Mouse (Mus musculus) kidney, embryonic 16.5 days (tissue): ENCODE data around the gene M1ap. TPM values are rescaled to one million over a fixed set of nuclear protein-coding genes. Genes with fewer than 3 reads are reported as not detected.
A peak's percentile ranks its signal among the peaks of the same experiment; 100 is the strongest.

Source experiments
- ATAC-seq: fragments of 200-750 bp; cut with Nextera tagmentation; 2 replicates; pipeline ENCODE4 v1.8.0; 2017; ENCODE audit warnings: moderate TSS enrichment; ENCODE audit not compliant: low FRiP score, low TSS enrichment
- H3K27ac ChIP-seq: fragments of 300-500 bp; sonication (generic); 2 replicates; pipeline ENCODE4 v1.5.1; 2014; ENCODE audit warnings: low read length
- H3K27me3 ChIP-seq: fragments of 300-500 bp; sonication (generic); 2 replicates; pipeline ENCODE4 v1.6.1; 2014; ENCODE audit warnings: low read length, control low read depth, mixed read lengths; ENCODE audit not compliant: insufficient read depth
- H3K36me3 ChIP-seq: fragments of 300-500 bp; sonication (generic); 2 replicates; pipeline ENCODE4 v1.6.1; 2014; ENCODE audit warnings: low read length, control low read depth, mixed read lengths; ENCODE audit not compliant: insufficient read depth
- H3K4me1 ChIP-seq: fragments of 300-500 bp; sonication (generic); 2 replicates; pipeline ENCODE4 v1.6.1; 2014; ENCODE audit warnings: low read length, control low read depth, mixed read lengths; ENCODE audit not compliant: insufficient read depth
- H3K4me2 ChIP-seq: fragments of 300-500 bp; sonication (generic); replicated peaks from 2 replicates; pipeline ENCODE4 v1.6.1; 2014; ENCODE audit warnings: low read depth, low read length
- H3K4me3 ChIP-seq: fragments of 300-500 bp; sonication (generic); 2 replicates; pipeline ENCODE4 v1.5.1; 2014; ENCODE audit warnings: mild to moderate bottlenecking, low read length
- H3K9ac ChIP-seq: fragments of 300-500 bp; sonication (generic); replicated peaks from 2 replicates; pipeline ENCODE4 v1.6.1; 2014; ENCODE audit warnings: low read length
- H3K9me3 ChIP-seq: fragments of 300-500 bp; sonication (generic); 2 replicates; pipeline ENCODE4 v1.6.1; 2016; ENCODE audit warnings: low read length, control low read depth
- WGBS: fragments of 180-500 bp; shearing (Covaris S2); extraction: QIAGEN DNeasy Blood & Tissue Kit; methylation state at CpG from one replicate; pipeline ENCODE4 v1.1.7; 2014; 5-methylcytosine and 5-hydroxymethylcytosine counted together
- polyA plus RNA-seq: library from polyadenylated mRNA; unstranded; fragments of >200 nt; fragmentation: Nextera tagmentation; extraction: Ambion mirVana; gene quantifications from 2 replicates; pipeline ENCODE4 v1.2.1, GENCODE M21; 2015

M1ap gene
- polyA plus RNA-seq, 1 experiment from 2014 or later = 0.29 TPM

DNA sequence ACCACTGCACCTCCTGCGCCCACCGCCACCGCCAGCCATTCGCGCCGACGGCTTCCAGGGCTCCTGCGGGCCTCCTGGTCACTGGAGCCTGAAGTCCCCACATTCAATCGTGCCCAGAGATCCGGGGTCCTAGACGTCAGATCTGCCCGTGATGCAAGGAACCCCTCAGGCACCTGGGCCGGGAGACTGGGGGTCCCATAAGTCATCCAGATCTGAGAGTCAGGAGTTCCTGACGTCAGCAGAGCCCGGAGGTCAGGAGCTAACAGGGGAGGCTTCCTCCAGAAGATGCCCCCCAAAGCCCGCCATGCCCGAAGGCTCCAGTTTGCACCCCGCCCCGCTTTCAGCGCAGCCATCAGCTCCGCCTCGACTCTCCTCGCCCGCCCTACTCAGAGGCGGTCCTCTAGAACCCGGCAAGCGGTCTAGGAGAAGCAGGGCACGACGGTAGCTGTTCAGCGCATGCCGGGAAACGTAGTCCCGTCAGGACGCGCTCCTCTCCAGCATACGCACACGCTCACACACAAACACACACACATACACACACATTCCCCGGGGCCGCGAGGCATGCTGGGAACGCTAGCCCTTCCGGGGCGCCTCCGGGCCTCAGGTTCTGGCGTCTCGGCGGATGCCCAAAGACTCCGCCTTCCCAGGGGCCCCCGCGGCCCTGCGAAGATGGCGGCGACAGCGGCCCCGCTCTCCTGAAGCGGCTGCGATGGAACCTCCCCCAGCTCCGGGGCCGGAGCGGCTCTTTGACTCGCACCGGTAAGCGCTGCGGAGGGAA, 107.6 kb downstream of the M1ap start, which contains the start of gene Aup1:
Gene Aup1, plus strand, starts transcription at position 448 of the 778 bp plus-strand sequence.
- peaks cover 33% of the 10 kb centered on the region for H3K36me3 ChIP-seq
- ATAC-seq = peak; percentile 97
- H3K4me1 ChIP-seq = peaks cover 20% of the 10 kb centered on the region
- peak within 1 kb of the TSS; percentile 97 for H3K4me3 ChIP-seq
- H3K27ac ChIP-seq = peak within 1 kb of the TSS; percentile 87
- H3K9me3 ChIP-seq = no peaks in the 10 kb centered on the region
- no peaks in the 10 kb centered on the region for H3K27me3 ChIP-seq
- under 1% methylated on average over 58 of the region's 64 CpGs for WGBS
- peak within 1 kb of the TSS; percentile 90 for H3K4me2 ChIP-seq
- peak within 1 kb of the TSS; percentile 94 for H3K9ac ChIP-seq

DNA sequence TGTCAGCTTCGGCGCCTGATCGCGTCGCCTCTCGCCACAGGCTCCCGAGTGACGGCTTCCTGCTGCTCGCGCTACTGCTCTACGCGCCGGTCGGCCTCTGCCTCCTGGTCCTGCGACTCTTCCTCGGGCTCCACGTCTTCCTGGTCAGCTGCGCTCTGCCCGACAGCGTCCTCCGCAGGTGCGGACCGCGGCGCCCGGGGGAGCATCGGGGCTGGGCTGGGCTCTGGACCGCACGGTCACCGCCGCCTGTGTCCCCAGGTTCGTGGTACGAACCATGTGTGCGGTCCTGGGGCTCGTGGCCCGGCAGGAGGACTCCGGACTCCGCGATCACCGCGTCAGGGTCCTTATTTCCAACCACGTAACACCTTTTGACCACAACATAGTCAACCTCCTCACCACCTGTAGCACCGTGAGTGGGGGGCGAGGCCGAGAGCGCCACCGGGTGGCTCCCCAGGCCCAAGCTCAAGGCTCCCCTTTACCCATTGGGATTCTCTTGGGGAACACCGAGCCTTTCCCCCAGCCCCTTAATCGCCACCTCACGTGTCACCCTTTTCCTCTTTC, 108.2 kb downstream of the M1ap start, which contains the start of gene Htra2:
Gene Htra2, minus strand, starts transcription at position 403 of the 561 bp plus-strand sequence.
- peak; percentile 36 for ATAC-seq
- H3K4me3 ChIP-seq = peak within 1 kb of the TSS; percentile 97
- H3K4me2 ChIP-seq = peak within 1 kb of the TSS; percentile 90
- H3K27ac ChIP-seq = peak within 1 kb of the TSS; percentile 87
- peaks cover 33% of the 10 kb centered on the region for H3K36me3 ChIP-seq
- no peaks in the 10 kb centered on the region for H3K9me3 ChIP-seq
- no peaks in the 10 kb centered on the region for H3K27me3 ChIP-seq
- peak within 1 kb of the TSS; percentile 94 for H3K9ac ChIP-seq
- peaks cover 20% of the 10 kb centered on the region for H3K4me1 ChIP-seq
- under 1% methylated on average over 50 of the region's 50 CpGs for WGBS

DNA sequence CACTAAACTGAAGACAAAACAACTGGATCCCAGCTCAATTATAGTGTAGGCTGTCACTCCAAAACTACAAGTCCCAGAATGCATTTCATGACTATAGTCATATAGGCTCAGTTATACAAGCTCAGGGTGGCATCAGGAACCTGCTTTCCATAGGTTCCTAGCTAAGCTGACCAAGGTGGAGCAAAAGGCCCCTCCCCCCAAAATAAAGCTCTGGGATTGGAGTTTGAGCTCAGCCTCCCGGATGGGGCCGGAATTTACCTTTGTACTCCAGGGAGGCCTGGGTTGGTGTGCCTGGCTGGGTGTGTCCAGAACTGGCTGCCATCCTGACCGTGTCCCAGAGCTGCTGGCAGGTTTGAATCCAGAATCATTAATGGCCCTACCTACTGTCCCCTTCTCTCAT, 111.1 kb downstream of the M1ap start, which contains the start of gene Dqx1:
Gene Dqx1, plus strand, starts transcription at position 55 of the 400 bp plus-strand sequence.
- 60% methylated on average over 3 of the region's 3 CpGs for WGBS
- Histone ChIP-seq H3K27me3 (peaks cover 13% of the 10 kb centered on the region), H3K36me3 (peaks cover 18% of the 10 kb centered on the region; the same call in 1 of the 2 replicates), H3K9me3 (no peaks in the 10 kb centered on the region), H3K4me2 (peak within 1 kb of the TSS; percentile 24), H3K4me3 (peak within 1 kb of the TSS; percentile 25), H3K27ac (peak within 1 kb of the TSS; percentile 51; the same call in 1 of the 2 replicates), H3K9ac (peak within 1 kb of the TSS; percentile 33), H3K4me1 (peaks cover 18% of the 10 kb centered on the region)
- ATAC-seq = peak; percentile 8; the same call in 1 of the 2 replicates

DNA sequence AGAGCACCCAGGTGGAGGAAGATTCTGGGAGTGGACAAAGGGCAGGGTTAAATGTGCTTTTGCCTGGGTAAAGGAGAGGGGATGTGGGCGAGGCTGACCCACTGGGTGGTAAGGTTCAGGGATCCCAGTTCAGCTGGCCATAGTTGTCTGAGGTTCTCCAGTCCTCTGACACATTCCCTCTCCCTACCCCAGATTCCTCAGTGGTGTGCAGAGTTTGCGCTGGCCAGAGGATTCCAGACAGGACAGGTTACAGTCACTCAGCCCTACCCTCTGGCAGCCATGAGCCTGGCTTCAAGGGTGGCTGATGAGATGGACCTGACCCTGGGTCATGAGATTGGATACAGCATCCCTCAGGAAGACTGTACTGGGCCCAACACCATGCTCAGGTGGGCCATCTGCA, 112.0 kb downstream of the M1ap start:
- Histone ChIP-seq H3K36me3 (peaks cover 18% of the 10 kb centered on the region; the same call in 1 of the 2 replicates), H3K27ac (no peak overlapping the region), H3K9ac (no peak overlapping the region), H3K4me2 (peak overlapping the region; percentile 24; the same call in 1 of the 2 replicates), H3K4me3 (no peak overlapping the region), H3K4me1 (peaks cover 13% of the 10 kb centered on the region), H3K9me3 (no peaks in the 10 kb centered on the region), H3K27me3 (peaks cover 22% of the 10 kb centered on the region)
- ATAC-seq = no peak
- WGBS = 91% methylated on average over 2 of the region's 2 CpGs

DNA sequence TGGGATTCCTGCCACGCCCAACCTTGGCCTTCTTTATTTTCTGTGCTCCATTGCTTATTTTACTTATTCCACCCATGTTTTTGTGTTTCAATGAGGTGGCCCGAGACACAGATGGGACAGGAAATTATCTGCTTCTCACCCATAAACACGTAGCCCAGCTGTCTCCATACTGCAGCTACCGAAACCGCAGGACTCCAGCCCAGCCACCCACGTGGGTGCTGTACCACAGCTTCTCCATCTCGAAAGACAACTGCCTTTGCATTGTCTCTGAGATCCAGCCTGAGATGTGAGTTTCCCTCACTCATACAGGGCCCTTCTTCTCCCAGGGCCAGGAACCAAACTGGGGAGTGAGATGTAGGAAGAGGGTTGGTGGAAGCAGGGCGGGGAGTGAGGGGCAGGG, 119.3 kb downstream of the M1ap start:
- Histone ChIP-seq H3K27me3 (peaks cover 93% of the 10 kb centered on the region), H3K9me3 (no peaks in the 10 kb centered on the region), H3K4me1 (peaks cover 18% of the 10 kb centered on the region), H3K36me3 (no peaks in the 10 kb centered on the region), H3K9ac (no peak overlapping the region), H3K4me2 (no peak overlapping the region), H3K4me3 (no peak overlapping the region), H3K27ac (no peak overlapping the region)
- ATAC-seq = no peak
- 52% methylated on average over 8 of the region's 8 CpGs for WGBS

DNA sequence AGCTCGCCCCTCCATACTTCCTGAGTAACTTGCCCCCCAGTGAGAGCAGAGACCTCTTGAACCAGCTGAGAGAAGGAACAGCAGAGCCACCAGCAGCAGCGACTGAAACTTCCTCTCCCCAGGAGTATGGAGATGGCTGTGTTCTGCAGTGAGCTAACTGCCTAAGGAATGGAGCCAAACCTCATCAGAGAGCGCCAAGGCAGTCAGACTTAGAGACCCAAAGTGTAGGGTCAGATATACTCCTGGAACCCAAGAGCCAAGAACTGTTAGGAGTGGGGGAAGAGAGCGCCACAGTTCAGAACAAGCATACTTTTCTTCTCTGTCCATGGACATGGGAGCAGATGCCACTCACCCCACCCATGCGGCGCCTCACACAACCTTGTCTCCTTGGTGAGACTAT, 119.7 kb downstream of the M1ap start:
- Histone ChIP-seq H3K4me1 (peaks cover 23% of the 10 kb centered on the region), H3K27me3 (peaks cover 95% of the 10 kb centered on the region), H3K27ac (no peak overlapping the region), H3K9ac (no peak overlapping the region), H3K4me2 (no peak overlapping the region), H3K4me3 (no peak overlapping the region), H3K36me3 (no peaks in the 10 kb centered on the region), H3K9me3 (no peaks in the 10 kb centered on the region)
- no peak for ATAC-seq
- WGBS = 46% methylated on average over 6 of the region's 6 CpGs

DNA sequence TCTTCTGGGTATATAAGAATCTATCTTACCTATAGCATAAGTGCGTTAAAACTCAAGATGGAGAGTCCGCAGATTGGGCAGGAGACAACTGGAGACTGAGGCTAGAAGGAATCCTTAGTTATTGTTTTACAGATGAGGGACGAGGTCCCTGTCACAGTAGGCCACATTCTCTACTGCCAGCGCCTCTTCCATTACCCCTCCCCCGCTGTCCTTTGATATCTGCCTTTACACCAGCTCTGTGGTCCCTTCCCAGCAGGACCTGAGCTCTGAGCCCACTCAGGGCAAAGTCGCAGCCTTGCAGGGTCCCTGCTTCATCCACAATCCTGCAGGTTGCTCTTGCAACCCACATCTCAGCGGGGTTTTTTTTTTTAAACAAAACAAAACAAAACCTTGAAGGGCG, 121.5 kb downstream of the M1ap start:
- H3K9me3 ChIP-seq = no peaks in the 10 kb centered on the region
- H3K9ac ChIP-seq = no peak overlapping the region
- ATAC-seq = no peak
- no peak overlapping the region for H3K27ac ChIP-seq
- H3K27me3 ChIP-seq = peaks cover 98% of the 10 kb centered on the region
- peaks cover 25% of the 10 kb centered on the region for H3K4me1 ChIP-seq
- WGBS = 10% methylated on average over 8 of the region's 8 CpGs
- H3K4me3 ChIP-seq = peak overlapping the region; percentile 38
- H3K36me3 ChIP-seq = no peaks in the 10 kb centered on the region
- peak overlapping the region; percentile 54 for H3K4me2 ChIP-seq

DNA sequence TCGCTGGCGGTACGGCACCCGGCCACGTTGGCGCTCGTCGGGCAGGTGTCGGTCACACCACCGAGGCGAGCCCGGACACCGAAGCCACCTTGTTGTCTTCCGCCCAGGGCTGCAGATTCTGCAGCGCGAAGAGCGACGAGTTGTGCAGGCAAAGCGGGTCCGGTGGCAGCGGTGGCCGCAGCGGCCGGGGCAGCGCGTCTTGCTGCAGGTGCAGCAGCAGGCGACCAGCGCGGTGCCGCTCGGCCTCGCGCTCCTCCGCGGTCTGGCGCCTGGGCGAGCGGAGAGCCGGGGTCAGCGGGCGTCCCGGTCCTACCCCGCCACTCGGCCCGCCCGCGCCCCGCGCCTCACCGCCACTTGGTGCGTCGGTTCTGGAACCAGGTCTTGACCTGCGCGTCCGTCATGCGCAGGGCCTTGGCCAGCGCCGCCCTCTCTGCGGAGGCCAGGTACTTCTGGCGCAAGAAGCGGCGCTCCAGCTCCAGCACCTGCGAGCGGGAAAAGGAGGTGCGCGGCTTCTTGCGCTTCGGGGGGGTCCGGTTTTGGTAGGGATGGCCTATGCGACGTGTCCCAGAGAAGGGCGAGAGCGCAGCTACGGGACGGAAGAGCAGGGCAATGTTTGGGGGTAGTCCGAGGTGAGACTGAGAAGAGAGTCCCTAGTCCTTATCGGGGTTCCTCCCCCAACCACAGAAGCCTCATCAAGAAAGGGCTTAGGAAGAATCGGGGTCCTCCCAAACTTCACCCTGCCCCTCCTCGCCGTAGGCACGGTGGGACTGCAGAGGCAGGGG, 122.2 kb downstream of the M1ap start:
- Histone ChIP-seq H3K9ac (0 out of 2 replicates have a peak overlapping the region, but pooled peaks have one; percentile 5), H3K4me2 (peak overlapping the region; percentile 54), H3K27ac (no peak overlapping the region), H3K27me3 (peaks cover 97% of the 10 kb centered on the region), H3K9me3 (no peaks in the 10 kb centered on the region), H3K36me3 (no peaks in the 10 kb centered on the region), H3K4me3 (peak overlapping the region; percentile 38), H3K4me1 (peaks cover 25% of the 10 kb centered on the region)
- ATAC-seq = no peak
- WGBS = under 1% methylated on average over 81 of the region's 81 CpGs

DNA sequence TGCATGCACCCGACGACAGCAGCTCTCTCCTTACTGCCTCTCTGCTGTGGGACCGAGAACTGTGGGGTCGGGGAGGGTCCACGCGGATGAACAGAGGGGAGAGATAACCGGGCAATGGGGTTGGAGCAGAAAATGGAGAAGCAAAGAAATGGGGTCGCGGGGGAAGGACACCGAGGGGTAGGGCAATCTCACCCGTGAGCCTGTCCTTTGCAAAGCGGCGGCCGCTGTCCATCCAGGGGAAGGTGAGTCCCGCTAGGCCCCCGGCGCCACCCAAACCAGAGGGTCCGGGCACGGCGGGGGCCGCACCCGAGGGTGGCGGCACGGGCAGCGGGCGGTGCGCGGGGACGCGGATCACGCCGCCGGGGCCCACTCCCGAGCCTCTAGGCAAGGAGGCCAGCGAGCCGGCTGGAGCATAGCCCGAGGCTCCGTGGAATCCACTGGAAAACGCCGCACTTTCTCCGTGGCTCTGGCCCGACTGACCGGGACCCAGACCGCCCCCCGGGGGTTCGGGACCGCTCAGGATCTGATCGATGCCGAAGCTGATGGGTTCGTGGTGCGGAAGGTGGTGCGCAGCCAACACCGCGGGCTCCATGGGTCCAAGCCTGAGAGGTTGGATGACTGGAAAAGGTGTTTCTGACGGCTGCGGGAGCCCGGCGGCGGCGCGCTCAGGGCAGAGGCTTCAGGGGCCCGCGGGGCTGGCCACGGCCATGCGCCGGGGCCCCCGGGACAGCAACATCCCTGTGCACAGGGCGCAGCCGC, 123.0 kb downstream of the M1ap start:
- H3K4me1 ChIP-seq = peaks cover 25% of the 10 kb centered on the region
- peaks cover 97% of the 10 kb centered on the region for H3K27me3 ChIP-seq
- WGBS = under 1% methylated on average over 69 of the region's 69 CpGs
- no peaks in the 10 kb centered on the region for H3K9me3 ChIP-seq
- H3K9ac ChIP-seq = no peak overlapping the region; the same call in 1 of the 2 replicates
- H3K36me3 ChIP-seq = no peaks in the 10 kb centered on the region
- peak; percentile 22; the same call in 1 of the 2 replicates for ATAC-seq
- no peak overlapping the region for H3K27ac ChIP-seq
- H3K4me3 ChIP-seq = peak overlapping the region; percentile 38
- H3K4me2 ChIP-seq = peak overlapping the region; percentile 44
